Mouse (Mus musculus): Measurements from ENCODE around the gene Nup210. TPM values are rescaled to one million over a fixed set of nuclear protein-coding genes. Genes with fewer than 3 reads are reported as not detected.

The Nup210 gene
- polyA plus RNA-seq, 1 experiment from 2014 or later, result 32.7 TPM

GRCm38 (mm10) chr6:91092216-91092899 lies 24.3 kb downstream of the Nup210 start:
- ATAC-seq (ENCODE audit: low FRiP score), result no peak
- H3K27ac ChIP-seq, result no peak overlapping the region
- H3K9ac ChIP-seq, result no peak overlapping the region
- WGBS, result 87% methylated on average over 10 of the region's 10 CpGs
- H3K4me1 ChIP-seq, result no peaks in the 10 kb centered on the region
- H3K27me3 ChIP-seq, result no peaks in the 10 kb centered on the region
- no peak overlapping the region for H3K4me3 ChIP-seq (replicated peaks)
- H3K9me3 ChIP-seq, result no peaks in the 10 kb centered on the region
- no peak overlapping the region for H3K4me2 ChIP-seq
- H3K36me3 ChIP-seq (replicated peaks), result peaks cover 72% of the 10 kb centered on the region

- no peaks in the 10 kb centered on the region for H3K4me1 ChIP-seq
- H3K9me3 ChIP-seq, result no peaks in the 10 kb centered on the region
- no peak for ATAC-seq (ENCODE audit: low FRiP score)
- no peaks in the 10 kb centered on the region for H3K27me3 ChIP-seq
- peaks cover 58% of the 10 kb centered on the region for H3K36me3 ChIP-seq (replicated peaks)
- no peak overlapping the region for H3K27ac ChIP-seq
- no peak overlapping the region for H3K9ac ChIP-seq
- H3K4me3 ChIP-seq (replicated peaks), result no peak overlapping the region
- 82% methylated on average over 5 of the region's 5 CpGs for WGBS
- H3K4me2 ChIP-seq, result no peak overlapping the region
Observed at GRCm38 (mm10) chr6:91085114-91085892, 31.3 kb downstream of the Nup210 start.

- ATAC-seq (ENCODE audit: low FRiP score), result no peak
- Histone ChIP-seq H3K4me1 (no peaks in the 10 kb centered on the region), H3K9me3 (no peaks in the 10 kb centered on the region), H3K27me3 (no peaks in the 10 kb centered on the region), H3K27ac (no peak overlapping the region), H3K9ac (no peak overlapping the region), H3K36me3 (replicated peaks) (peaks cover 28% of the 10 kb centered on the region), H3K4me3 (replicated peaks) (no peak overlapping the region), H3K4me2 (no peak overlapping the region)
- 33% methylated on average over 1 of the region's 1 CpGs for WGBS
Observed at GRCm38 (mm10) chr6:91080033-91080432, 36.6 kb downstream of the Nup210 start.

- H3K9me3 ChIP-seq, result 0 out of 2 replicates have a peak, but pooled peaks cover 6% of the 10 kb centered on the region
- no peak overlapping the region for H3K4me3 ChIP-seq (replicated peaks)
- no peak overlapping the region for H3K27ac ChIP-seq
- peaks cover 40% of the 10 kb centered on the region for H3K36me3 ChIP-seq (replicated peaks)
- no peak overlapping the region for H3K9ac ChIP-seq
- H3K4me1 ChIP-seq, result no peaks in the 10 kb centered on the region
- WGBS, result 92% methylated on average over 9 of the region's 9 CpGs
- no peak overlapping the region for H3K4me2 ChIP-seq
- H3K27me3 ChIP-seq, result no peaks in the 10 kb centered on the region
- ATAC-seq (ENCODE audit: low FRiP score), result no peak
Observed at GRCm38 (mm10) chr6:91076249-91076648, 40.4 kb downstream of the Nup210 start.

- Histone ChIP-seq H3K4me3 (replicated peaks) (no peak overlapping the region), H3K4me1 (no peaks in the 10 kb centered on the region), H3K27me3 (no peaks in the 10 kb centered on the region), H3K9me3 (0 out of 2 replicates have a peak, but pooled peaks cover 6% of the 10 kb centered on the region), H3K9ac (no peak overlapping the region), H3K4me2 (no peak overlapping the region), H3K27ac (no peak overlapping the region), H3K36me3 (replicated peaks) (peaks cover 66% of the 10 kb centered on the region)
- no peak for ATAC-seq (ENCODE audit: low FRiP score)
- WGBS, result 94% methylated on average over 1 of the region's 1 CpGs
Observed at GRCm38 (mm10) chr6:91068511-91068910, 48.1 kb downstream of the Nup210 start.

GRCm38 (mm10) chr6:91067048-91067447 lies 49.6 kb downstream of the Nup210 start:
- no peak overlapping the region for H3K27ac ChIP-seq
- ATAC-seq (ENCODE audit: low FRiP score), result no peak
- no peaks in the 10 kb centered on the region for H3K27me3 ChIP-seq
- H3K4me1 ChIP-seq, result no peaks in the 10 kb centered on the region
- no peak overlapping the region for H3K4me2 ChIP-seq
- no peak overlapping the region for H3K9ac ChIP-seq
- H3K9me3 ChIP-seq, result no peaks in the 10 kb centered on the region
- WGBS, result 87% methylated on average over 3 of the region's 3 CpGs
- H3K4me3 ChIP-seq (replicated peaks), result no peak overlapping the region
- H3K36me3 ChIP-seq (replicated peaks), result peaks cover 64% of the 10 kb centered on the region

GRCm38 (mm10) chr6:91061296-91061695 lies 55.3 kb downstream of the Nup210 start:
- 85% methylated on average over 2 of the region's 2 CpGs for WGBS
- H3K4me3 ChIP-seq (replicated peaks), result no peak overlapping the region

GRCm38 (mm10) chr6:91059711-91060110 lies 56.9 kb downstream of the Nup210 start:
- Histone ChIP-seq H3K4me1 (no peaks in the 10 kb centered on the region), H3K4me2 (no peak overlapping the region), H3K27ac (no peak overlapping the region), H3K4me3 (replicated peaks) (no peak overlapping the region), H3K36me3 (replicated peaks) (peaks cover 67% of the 10 kb centered on the region), H3K27me3 (no peaks in the 10 kb centered on the region), H3K9me3 (no peaks in the 10 kb centered on the region), H3K9ac (no peak overlapping the region)
- ATAC-seq (ENCODE audit: low FRiP score), result no peak
- WGBS, result 45% methylated on average over 2 of the region's 2 CpGs

More at GRCm38 (mm10) chr6:91061296-91061695, 55.3 kb downstream of the Nup210 start:
- no peak overlapping the region for H3K9ac ChIP-seq
- H3K4me1 ChIP-seq, result no peaks in the 10 kb centered on the region
- no peaks in the 10 kb centered on the region for H3K9me3 ChIP-seq
- H3K4me2 ChIP-seq, result no peak overlapping the region
- no peaks in the 10 kb centered on the region for H3K27me3 ChIP-seq
- ATAC-seq (ENCODE audit: low FRiP score), result no peak
- peaks cover 64% of the 10 kb centered on the region for H3K36me3 ChIP-seq (replicated peaks)
- H3K27ac ChIP-seq, result no peak overlapping the region

GRCm38 (mm10) chr6:91057989-91058388 lies 58.6 kb downstream of the Nup210 start:
- 92% methylated on average over 2 of the region's 2 CpGs for WGBS
- Histone ChIP-seq H3K4me3 (replicated peaks) (no peak overlapping the region), H3K4me1 (no peaks in the 10 kb centered on the region), H3K4me2 (no peak overlapping the region), H3K27ac (no peak overlapping the region), H3K27me3 (no peaks in the 10 kb centered on the region), H3K36me3 (replicated peaks) (peaks cover 69% of the 10 kb centered on the region), H3K9ac (no peak overlapping the region), H3K9me3 (no peaks in the 10 kb centered on the region)
- no peak for ATAC-seq (ENCODE audit: low FRiP score)

- peaks cover 74% of the 10 kb centered on the region for H3K36me3 ChIP-seq (replicated peaks)
- H3K27ac ChIP-seq, result no peak overlapping the region
- no peak for ATAC-seq (ENCODE audit: low FRiP score)
- no peaks in the 10 kb centered on the region for H3K27me3 ChIP-seq
- no peaks in the 10 kb centered on the region for H3K4me1 ChIP-seq
- no peaks in the 10 kb centered on the region for H3K9me3 ChIP-seq
- no peak overlapping the region for H3K9ac ChIP-seq
- H3K4me3 ChIP-seq (replicated peaks), result no peak overlapping the region
- H3K4me2 ChIP-seq, result no peak overlapping the region
Observed at GRCm38 (mm10) chr6:91056348-91056747, 60.3 kb downstream of the Nup210 start.

- Histone ChIP-seq H3K4me1 (peaks cover 3% of the 10 kb centered on the region; the same call in 1 of the 2 replicates), H3K27ac (no peak overlapping the region), H3K27me3 (no peaks in the 10 kb centered on the region), H3K4me2 (no peak overlapping the region), H3K9ac (no peak overlapping the region), H3K36me3 (replicated peaks) (peaks cover 61% of the 10 kb centered on the region), H3K9me3 (no peaks in the 10 kb centered on the region), H3K4me3 (replicated peaks) (no peak overlapping the region)
- ATAC-seq (ENCODE audit: low FRiP score), result no peak
- WGBS, result 96% methylated on average over 4 of the region's 4 CpGs
Observed at GRCm38 (mm10) chr6:91052572-91052971, 64.1 kb downstream of the Nup210 start.

GRCm38 (mm10) chr6:91048019-91048418 lies 68.6 kb downstream of the Nup210 start:
- 88% methylated on average over 7 of the region's 7 CpGs for WGBS

More at GRCm38 (mm10) chr6:91048019-91048418, 68.6 kb downstream of the Nup210 start:
- Histone ChIP-seq H3K27me3 (no peaks in the 10 kb centered on the region), H3K27ac (peak overlapping the region; percentile 53; the same call in 1 of the 2 replicates), H3K9ac (no peak overlapping the region), H3K4me1 (peaks cover 7% of the 10 kb centered on the region; the same call in 1 of the 2 replicates), H3K9me3 (no peaks in the 10 kb centered on the region), H3K4me2 (no peak overlapping the region), H3K36me3 (replicated peaks) (peaks cover 40% of the 10 kb centered on the region), H3K4me3 (replicated peaks) (no peak overlapping the region)
- ATAC-seq (ENCODE audit: low FRiP score), result no peak
